Mouse (Mus musculus) spleen, adult 2 months (tissue): Measurements from ENCODE around the gene Cdc42ep5.

Experiments
- CTCF ChIP-seq: fragments of 200-500 bp; IDR thresholded peaks from 2 replicates; pipeline ENCODE4 v1.5.1; 2011; ENCODE audit warnings: mild to moderate bottlenecking, inconsistent platforms; ENCODE audit not compliant: insufficient read depth, insufficient read length, insufficient replicate concordance; ENCODE audit errors: extremely low read depth
- POLR2A ChIP-seq: fragments of 200-500 bp; IDR thresholded peaks from 2 replicates; pipeline ENCODE4 v1.6.1; 2011; ENCODE audit warnings: low read depth, low read length, inconsistent platforms

DNA sequence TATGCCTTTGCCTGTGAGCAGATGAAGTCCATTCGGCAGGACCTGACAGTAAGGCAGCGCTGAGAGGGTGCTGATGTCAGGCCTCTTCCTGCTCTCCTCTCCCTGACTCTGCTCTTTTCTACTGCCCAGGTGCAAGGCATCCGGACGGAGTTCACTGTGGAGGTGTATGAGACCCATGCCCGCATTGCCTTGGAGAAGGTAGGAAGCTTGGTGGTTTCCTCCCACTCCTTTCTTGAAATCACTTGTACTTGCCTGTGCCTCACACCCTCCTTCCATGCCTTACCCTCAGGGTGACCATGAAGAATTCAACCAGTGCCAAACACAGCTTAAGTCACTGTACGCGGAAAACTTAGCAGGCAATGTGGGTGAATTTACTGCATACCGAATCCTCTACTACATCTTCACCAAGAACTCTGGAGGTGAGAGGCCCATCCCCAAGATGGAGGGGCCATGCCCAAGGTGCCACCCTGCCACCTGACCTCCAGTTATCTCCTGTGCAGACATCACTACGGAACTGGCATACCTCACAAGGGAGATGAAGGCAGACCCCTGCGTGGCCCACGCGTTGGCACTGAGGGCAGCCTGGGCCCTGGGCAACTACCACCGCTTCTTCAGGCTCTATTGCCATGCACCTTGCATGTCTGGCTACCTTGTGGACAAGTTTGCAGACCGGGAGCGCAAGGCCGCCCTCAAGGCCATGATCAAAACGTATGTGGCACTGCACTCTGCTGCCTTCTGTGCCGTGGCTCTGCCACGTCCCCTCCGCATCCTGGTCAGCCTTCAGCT, 19.7 kb downstream of the Cdc42ep5 start:
- TF ChIP-seq POLR2A (no peak), CTCF (no peak)
